Mouse (Mus musculus) thymus, adult 2 months (tissue): Measurements from ENCODE around the gene Vmn1r198.

Source experiments
- CTCF ChIP-seq: fragments of 200-500 bp; IDR thresholded peaks from 2 replicates; pipeline ENCODE4 v1.5.1; 2012; ENCODE audit warnings: mild to moderate bottlenecking, control low read depth, low read length, moderate library complexity, borderline replicate concordance; ENCODE audit not compliant: control insufficient read depth, poor library complexity, insufficient read depth; ENCODE audit errors: extremely low read depth
- POLR2A ChIP-seq: fragments of 200-500 bp; IDR thresholded peaks from 2 replicates; pipeline ENCODE4 v1.6.1; 2012; ENCODE audit warnings: mild to moderate bottlenecking, low read length, control low read depth, moderate library complexity; ENCODE audit not compliant: control insufficient read depth, poor library complexity, insufficient read depth; ENCODE audit errors: extremely low read depth

- no peak for TF ChIP-seq CTCF
- TF ChIP-seq POLR2A: no peak
Measured at GRCm38 (mm10) chr13:22402978-22403377, 52.8 kb downstream of the Vmn1r198 start.
